Mouse (Mus musculus) megakaryocyte, embryonic 14.5 days (primary cell): ENCODE measurements around the gene Krt4.

Source experiments
- FLI1 ChIP-seq: IDR thresholded peaks from 2 replicates; pipeline ENCODE4 v1.6.1; 2012; ENCODE audit warnings: low read length, inconsistent platforms, mixed read lengths
- GATA1 ChIP-seq: IDR thresholded peaks from 3 replicates; pipeline ENCODE4 v1.6.1; 2012; ENCODE audit warnings: mixed read lengths, low read length, inconsistent platforms, borderline replicate concordance

- TF ChIP-seq FLI1 (no peak), GATA1 (no peak)
Measured at GRCm38 (mm10) chr15:101954187-101954586, 29.7 kb upstream of the Krt4 start, which contains the start of gene Krt78.
